Mouse (Mus musculus) central nervous system, embryonic 11.5 days (tissue): ENCODE measurements around the gene Rbm19. TPM values are rescaled to one million over a fixed set of nuclear protein-coding genes. Genes with fewer than 3 reads are reported as not detected.

Experiments
- polyA plus RNA-seq: library from polyadenylated mRNA; depleted of rRNA; stranded (reverse); fragments of >200 nt; gene quantifications from 2 replicates; pipeline ENCODE4 v1.2.3, GENCODE M21; 2012; rRNA removed

The Rbm19 gene
- polyA plus RNA-seq, result 17.2 and 40.5 TPM in 2 replicates

GRCm38 (mm10) chr5:120116261-120117050 lies at the start of gene Rbm19:
Rbm19 (plus strand) TSS chr5:120116465.

